Comparison of ENCODE assay signal across 13 mouse cellular contexts in genomic region chr19:46957971-46958370, GRCm38 (mm10). TPM values are rescaled to one million over a fixed set of nuclear protein-coding genes. Genes with fewer than 3 reads are reported as not detected.
"Had no signal": no experiment of that assay in that cellular context is flagged by ENCODE, and none has a peak within 500 bp of the region (broad histone marks: within the 10 kb centered on the region; RNA-seq: fewer than 3 reads in every experiment).

No protein-coding gene starts in this region.

- H3K4me2 ChIP-seq: intestine, embryonic 15.5 days; lung, embryonic 15.5 days; midbrain, embryonic 13.5 days; neural tube, embryonic 12.5 days had no signal

- H3K36me3 ChIP-seq: intestine, embryonic 15.5 days; midbrain, embryonic 13.5 days; neural tube, embryonic 12.5 days had no signal

- H3K27ac ChIP-seq: intestine, embryonic 15.5 days; left cerebral cortex, adult 2 months; macrophage; midbrain, embryonic 13.5 days; neural tube, embryonic 12.5 days had no signal

- H3K9ac ChIP-seq: intestine, embryonic 15.5 days; lung, embryonic 15.5 days; midbrain, embryonic 13.5 days; neural tube, embryonic 12.5 days had no signal

- H3K4me3 ChIP-seq: intestine, embryonic 15.5 days; left cerebral cortex, adult 2 months; lung, embryonic 15.5 days; midbrain, embryonic 13.5 days; neural tube, embryonic 12.5 days had no signal

- DNase-seq: kidney, adult 18-20 months; kidney, postnatal 10 days; kidney, postnatal 4 days; lung, postnatal 14 days; thymus, postnatal 36 days had no signal

- H3K27me3 ChIP-seq: intestine, embryonic 15.5 days; lung, embryonic 15.5 days; megakaryocyte, embryonic 14.5 days; midbrain, embryonic 13.5 days; neural tube, embryonic 12.5 days had no signal

- H3K9me3 ChIP-seq: intestine, embryonic 15.5 days; lung, embryonic 15.5 days; megakaryocyte, embryonic 14.5 days; midbrain, embryonic 13.5 days; neural tube, embryonic 12.5 days had no signal

- ATAC-seq: intestine, embryonic 15.5 days; midbrain, embryonic 13.5 days had no signal

RNA-seq across cellular contexts. Expression of gene Ina, which starts 56.5 kb away (rescaled TPM):
- total RNA-seq: liver, adult 2 months had no signal
- polyA plus RNA-seq: liver, adult 2 months; macrophage had no signal
